Comparison of ENCODE assay signal across 22 mouse cellular contexts in genomic region chr2:96850839-96851396, GRCm38 (mm10).
DNase-seq lines count a peak whose midpoint lies in the region; ATAC-seq lines count a peak whose summit lies in the region.
"Had no signal": no experiment of that assay in that cellular context is flagged by ENCODE, and none has a peak within 500 bp of the region (broad histone marks: within the 10 kb centered on the region; RNA-seq: fewer than 3 reads in every experiment).

No protein-coding gene starts in this region.

- H3K36me3 ChIP-seq in embryonic facial prominence, embryonic 14.5 days (ENCODE audit: control insufficient read depth, insufficient read depth, low read length) = no peaks in the 10 kb centered on the region
- no peaks in the 10 kb centered on the region for H3K36me3 ChIP-seq in embryonic facial prominence, embryonic 10.5 days (replicated peaks)
- H3K36me3 ChIP-seq in midbrain, embryonic 11.5 days (ENCODE audit: control insufficient read depth, insufficient read depth, low read length) = no peaks in the 10 kb centered on the region
- no peaks in the 10 kb centered on the region for H3K36me3 ChIP-seq in midbrain, embryonic 16.5 days (ENCODE audit: control insufficient read depth, insufficient read depth, low read length)
- no peaks in the 10 kb centered on the region for H3K36me3 ChIP-seq in forebrain, embryonic 16.5 days (ENCODE audit: control insufficient read depth, insufficient read depth)
- H3K36me3 ChIP-seq in hindbrain, embryonic 12.5 days = no peaks in the 10 kb centered on the region
- H3K36me3 ChIP-seq: embryonic facial prominence, embryonic 13.5 days; G1E; heart, embryonic 13.5 days had no signal

- no peak overlapping the region for H3K27ac ChIP-seq in embryonic facial prominence, embryonic 14.5 days (replicated peaks; ENCODE audit: low read depth, low read length)
- no peak overlapping the region for H3K27ac ChIP-seq in embryonic facial prominence, embryonic 10.5 days (replicated peaks)
- no peak overlapping the region for H3K27ac ChIP-seq in midbrain, embryonic 11.5 days (ENCODE audit: low read depth, low read length)
- H3K27ac ChIP-seq in midbrain, embryonic 16.5 days (ENCODE audit: low read length) = no peak overlapping the region
- H3K27ac ChIP-seq in forebrain, embryonic 16.5 days (ENCODE audit: low read length) = no peak overlapping the region
- H3K27ac ChIP-seq in hindbrain, embryonic 12.5 days = no peak overlapping the region
- H3K27ac ChIP-seq: embryonic facial prominence, embryonic 13.5 days; gastrocnemius, adult 2 months; heart, embryonic 13.5 days had no signal

- no peaks in the 10 kb centered on the region for H3K9me3 ChIP-seq in embryonic facial prominence, embryonic 14.5 days (ENCODE audit: control insufficient read depth, low read length)
- H3K9me3 ChIP-seq in embryonic facial prominence, embryonic 10.5 days = no peaks in the 10 kb centered on the region
- H3K9me3 ChIP-seq in midbrain, embryonic 11.5 days (ENCODE audit: control insufficient read depth, low read length) = no peaks in the 10 kb centered on the region
- H3K9me3 ChIP-seq in midbrain, embryonic 16.5 days (replicated peaks; ENCODE audit: control insufficient read depth, low read length, poor library complexity, severe bottlenecking) = no peaks in the 10 kb centered on the region
- no peaks in the 10 kb centered on the region for H3K9me3 ChIP-seq in forebrain, embryonic 16.5 days (ENCODE audit: control insufficient read depth, low read length)
- H3K9me3 ChIP-seq in hindbrain, embryonic 12.5 days (replicated peaks) = no peaks in the 10 kb centered on the region
- H3K9me3 ChIP-seq: embryonic facial prominence, embryonic 13.5 days; G1E; heart, embryonic 13.5 days had no signal

- no peak for ATAC-seq in embryonic facial prominence, embryonic 14.5 days (ENCODE audit: low read depth)
- no peak for ATAC-seq in midbrain, embryonic 11.5 days (ENCODE audit: low FRiP score)
- no peak for ATAC-seq in midbrain, embryonic 16.5 days
- ATAC-seq in forebrain, embryonic 16.5 days = peak; percentile 86
- ATAC-seq in hindbrain, embryonic 12.5 days (ENCODE audit: low FRiP score) = no peak
- ATAC-seq: CD4-positive, CD25-positive, alpha-beta regulatory T cell, adult 4 months; hindbrain, embryonic 16.5 days; inflammation-experienced regulatory T-cells, adult 6 months; intestine, postnatal 0 days had no signal

- H3K4me1 ChIP-seq in embryonic facial prominence, embryonic 14.5 days (ENCODE audit: control insufficient read depth, insufficient read depth, low read length) = no peaks in the 10 kb centered on the region
- no peaks in the 10 kb centered on the region for H3K4me1 ChIP-seq in embryonic facial prominence, embryonic 10.5 days
- no peaks in the 10 kb centered on the region for H3K4me1 ChIP-seq in midbrain, embryonic 11.5 days (ENCODE audit: control insufficient read depth, insufficient read depth, low read length)
- H3K4me1 ChIP-seq in midbrain, embryonic 16.5 days (ENCODE audit: control insufficient read depth, insufficient read depth, low read length) = no peaks in the 10 kb centered on the region
- no peaks in the 10 kb centered on the region for H3K4me1 ChIP-seq in forebrain, embryonic 16.5 days (replicated peaks; ENCODE audit: control insufficient read depth, insufficient read depth, low read length)
- H3K4me1 ChIP-seq in hindbrain, embryonic 12.5 days = no peaks in the 10 kb centered on the region
- H3K4me1 ChIP-seq: embryonic facial prominence, embryonic 13.5 days; heart, embryonic 13.5 days had no signal

- H3K4me3 ChIP-seq in embryonic facial prominence, embryonic 14.5 days (ENCODE audit: low read depth, low read length) = no peak overlapping the region
- no peak overlapping the region for H3K4me3 ChIP-seq in embryonic facial prominence, embryonic 10.5 days
- no peak overlapping the region for H3K4me3 ChIP-seq in midbrain, embryonic 11.5 days (ENCODE audit: low read depth, low read length)
- no peak overlapping the region for H3K4me3 ChIP-seq in midbrain, embryonic 16.5 days (ENCODE audit: low read depth, low read length)
- H3K4me3 ChIP-seq in forebrain, embryonic 16.5 days (replicated peaks; ENCODE audit: low read length) = no peak overlapping the region
- H3K4me3 ChIP-seq in hindbrain, embryonic 12.5 days = no peak overlapping the region
- H3K4me3 ChIP-seq: embryonic facial prominence, embryonic 13.5 days; gastrocnemius, adult 2 months; heart, embryonic 13.5 days had no signal

- no peak overlapping the region for H3K4me2 ChIP-seq in embryonic facial prominence, embryonic 14.5 days (ENCODE audit: low read depth, low read length)
- no peak overlapping the region for H3K4me2 ChIP-seq in midbrain, embryonic 11.5 days
- H3K4me2 ChIP-seq in midbrain, embryonic 16.5 days (ENCODE audit: low read length) = no peak overlapping the region
- no peak overlapping the region for H3K4me2 ChIP-seq in forebrain, embryonic 16.5 days (ENCODE audit: low read length)
- H3K4me2 ChIP-seq in hindbrain, embryonic 12.5 days (replicated peaks) = no peak overlapping the region
- H3K4me2 ChIP-seq: embryonic facial prominence, embryonic 13.5 days; heart, embryonic 13.5 days had no signal

- no peak overlapping the region for H3K9ac ChIP-seq in embryonic facial prominence, embryonic 14.5 days (ENCODE audit: low read depth, low read length)
- H3K9ac ChIP-seq in midbrain, embryonic 11.5 days (ENCODE audit: low read length) = no peak overlapping the region
- no peak overlapping the region for H3K9ac ChIP-seq in midbrain, embryonic 16.5 days (ENCODE audit: low read depth, low read length)
- no peak overlapping the region for H3K9ac ChIP-seq in forebrain, embryonic 16.5 days (replicated peaks; ENCODE audit: low read depth, low read length)
- H3K9ac ChIP-seq in hindbrain, embryonic 12.5 days = no peak overlapping the region
- H3K9ac ChIP-seq: embryonic facial prominence, embryonic 13.5 days; heart, embryonic 13.5 days had no signal

- H3K27me3 ChIP-seq in embryonic facial prominence, embryonic 14.5 days (replicated peaks; ENCODE audit: control insufficient read depth, insufficient read depth, low read length) = no peaks in the 10 kb centered on the region
- H3K27me3 ChIP-seq in embryonic facial prominence, embryonic 10.5 days (replicated peaks; ENCODE audit: low read depth, poor library complexity, severe bottlenecking) = no peaks in the 10 kb centered on the region
- H3K27me3 ChIP-seq in midbrain, embryonic 11.5 days (ENCODE audit: control insufficient read depth, insufficient read depth, low read length) = no peaks in the 10 kb centered on the region
- H3K27me3 ChIP-seq in midbrain, embryonic 16.5 days (ENCODE audit: control insufficient read depth, insufficient read depth, low read depth, low read length) = no peaks in the 10 kb centered on the region
- no peaks in the 10 kb centered on the region for H3K27me3 ChIP-seq in forebrain, embryonic 16.5 days (replicated peaks; ENCODE audit: control insufficient read depth, insufficient read depth, low read length)
- no peaks in the 10 kb centered on the region for H3K27me3 ChIP-seq in hindbrain, embryonic 12.5 days
- H3K27me3 ChIP-seq: embryonic facial prominence, embryonic 13.5 days; heart, embryonic 13.5 days had no signal

- WGBS in embryonic facial prominence, embryonic 14.5 days = 80% methylated on average over 5 of the region's 5 CpGs
- 94% methylated on average over 5 of the region's 5 CpGs for WGBS in embryonic facial prominence, embryonic 10.5 days
- 92% methylated on average over 5 of the region's 5 CpGs for whole genome bisulfite sequencing in midbrain, embryonic 11.5 days
- WGBS in midbrain, embryonic 16.5 days = 78% methylated on average over 5 of the region's 5 CpGs
- WGBS in forebrain, embryonic 16.5 days = 47% methylated on average over 5 of the region's 5 CpGs
- 90% methylated on average over 5 of the region's 5 CpGs for WGBS in hindbrain, embryonic 12.5 days

- DNase-seq in embryonic facial prominence, embryonic 14.5 days (ENCODE audit: low spot score) = peak; percentile 2
- no peak for DNase-seq in embryonic facial prominence, embryonic 10.5 days (ENCODE audit: low spot score)
- peak; percentile 2 for DNase-seq in midbrain, embryonic 11.5 days (ENCODE audit: low spot score, missing footprints)
- DNase-seq in thymus, postnatal 14 days = no peak
- DNase-seq: adrenal gland, postnatal 14 days; B cell, adult 2 months; cerebellum, adult 11-12 months; cerebellum, adult 9-10 months; cerebellum, postnatal 25 days; gastrocnemius, adult 2 months; gastrocnemius, postnatal 25 days; heart, postnatal 36 days had no signal

Comparison
In these comparisons a context has a peak if more than half of its experiments do, and no peak if none do; other contexts are left out.
1. DNase-seq: peak in embryonic facial prominence, embryonic 14.5 days (single experiment) and midbrain, embryonic 11.5 days (single experiment); none in embryonic facial prominence, embryonic 10.5 days (single experiment) and thymus, postnatal 14 days (single experiment).